Mouse (Mus musculus) retina, postnatal 7 days (tissue): ENCODE results near the gene Atp6v1f.
A peak's percentile ranks its signal among the peaks of the same experiment; 100 is the strongest.

ENCODE experiments used
- DNase-seq: peaks from one replicate; pipeline ENCODE4 v3.0.0-alpha.2; 2012; ENCODE audit warnings: low read depth, low spot score

Gene Atp6v1f

GRCm38 (mm10) chr6:29467583-29468354 lies at the start of gene Atp6v1f:
Atp6v1f (plus strand) TSS chr6:29467718.
- peak; percentile 94 for DNase-seq

DNA sequence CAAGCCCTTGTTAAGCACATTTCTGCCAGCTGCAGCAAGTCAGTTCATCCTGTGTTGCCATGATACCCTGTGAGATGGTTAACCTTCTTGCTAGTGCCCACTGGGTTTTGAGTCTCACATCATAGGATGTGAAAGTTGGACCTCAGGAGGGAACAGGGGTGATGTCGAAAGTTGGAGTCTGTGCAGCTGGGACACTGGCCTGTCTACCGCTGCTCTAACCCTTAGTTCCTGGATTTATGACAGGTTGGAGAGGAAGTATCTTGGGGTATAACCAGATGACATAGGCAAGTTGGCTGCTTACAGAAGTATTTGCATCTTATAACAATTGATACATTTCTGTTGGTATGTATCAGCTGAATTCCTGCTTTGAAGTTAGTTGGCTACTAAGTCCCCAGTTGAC lies 46.9 kb upstream of the Atp6v1f start:
- no peak for DNase-seq

GRCm38 (mm10) chr6:29425118-29425517 lies 42.4 kb upstream of the Atp6v1f start:
- DNase-seq = no peak

GRCm38 (mm10) chr6:29426331-29426730 lies 41.2 kb upstream of the Atp6v1f start:
- no peak for DNase-seq

- DNase-seq = no peak
Measured at GRCm38 (mm10) chr6:29428171-29428570, 39.3 kb upstream of the Atp6v1f start.

DNA sequence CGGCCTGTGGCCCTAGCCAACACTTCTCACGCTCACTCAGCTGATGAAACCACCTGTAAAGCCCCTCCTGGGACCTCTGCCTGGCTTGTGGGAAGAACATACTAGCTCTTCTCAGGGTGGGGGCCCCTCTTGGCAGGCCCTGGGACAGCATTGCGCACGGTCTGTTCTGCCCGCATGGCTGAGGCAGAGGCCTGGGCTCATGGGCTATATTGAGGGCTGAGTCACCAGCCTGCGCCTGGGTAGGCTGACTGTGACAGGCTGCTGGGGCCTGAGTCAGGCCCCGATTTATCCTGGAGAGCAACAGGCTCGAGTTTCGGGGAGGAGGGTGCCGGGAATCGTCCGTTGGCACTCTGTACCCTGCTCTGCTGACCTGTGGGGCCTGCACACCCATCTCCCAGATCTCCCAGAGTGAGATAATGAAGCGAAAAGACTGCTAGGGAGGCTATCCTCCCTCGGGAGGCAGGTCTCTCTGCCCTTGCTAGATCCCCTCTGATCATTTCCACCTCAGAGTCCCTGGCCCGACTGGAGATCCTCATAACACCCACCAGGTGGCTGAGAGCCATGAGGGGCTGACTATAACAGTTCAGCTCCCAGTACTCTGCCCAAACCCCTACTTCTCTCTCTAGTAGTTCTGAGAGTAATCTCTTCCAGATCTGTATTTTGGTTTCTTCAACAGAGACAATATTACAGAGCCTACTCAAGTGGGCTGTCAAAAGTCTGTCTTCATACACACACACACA lies 36.7 kb upstream of the Atp6v1f start:
- DNase-seq = no peak

DNA sequence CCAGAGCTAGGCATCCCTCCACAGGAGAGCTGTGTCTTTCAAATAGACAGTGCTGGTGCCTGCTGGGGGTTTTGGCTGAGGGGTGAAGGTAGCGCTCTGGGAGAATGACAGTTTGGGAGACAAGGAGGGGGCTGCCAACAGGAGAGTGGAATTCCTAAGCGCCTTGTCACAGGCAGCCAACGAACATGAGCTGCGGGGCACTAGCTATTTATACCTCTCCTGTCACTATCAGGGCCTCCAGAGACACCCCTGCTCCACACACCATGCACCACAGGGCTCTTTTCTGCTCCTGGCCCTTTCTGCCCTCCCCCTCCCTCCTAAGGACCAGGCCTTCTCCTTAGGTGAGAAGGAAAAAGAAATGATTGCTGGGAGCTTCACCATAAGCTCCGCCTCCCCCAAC lies 36.0 kb upstream of the Atp6v1f start:
- DNase-seq = no peak

- no peak for DNase-seq
Measured at GRCm38 (mm10) chr6:29432156-29432555, 35.4 kb upstream of the Atp6v1f start.

DNA sequence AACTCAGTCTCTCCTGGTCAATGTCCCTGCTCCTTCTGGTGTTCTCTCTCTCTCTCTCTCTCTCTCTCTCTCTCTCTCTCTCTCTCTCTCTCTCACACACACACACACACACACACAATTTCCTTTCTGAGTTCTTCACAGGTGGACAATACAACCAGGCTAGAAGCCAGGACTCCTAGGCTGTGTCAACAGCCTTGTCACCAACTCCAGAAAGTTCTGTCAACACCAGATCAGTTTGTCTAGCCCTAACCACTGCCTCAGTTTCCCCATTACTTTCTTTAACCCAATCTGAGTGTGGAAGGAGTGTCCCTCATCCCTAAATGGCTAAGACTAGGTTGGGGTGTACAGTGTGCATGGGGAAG lies 34.9 kb upstream of the Atp6v1f start:
- no peak for DNase-seq

DNA sequence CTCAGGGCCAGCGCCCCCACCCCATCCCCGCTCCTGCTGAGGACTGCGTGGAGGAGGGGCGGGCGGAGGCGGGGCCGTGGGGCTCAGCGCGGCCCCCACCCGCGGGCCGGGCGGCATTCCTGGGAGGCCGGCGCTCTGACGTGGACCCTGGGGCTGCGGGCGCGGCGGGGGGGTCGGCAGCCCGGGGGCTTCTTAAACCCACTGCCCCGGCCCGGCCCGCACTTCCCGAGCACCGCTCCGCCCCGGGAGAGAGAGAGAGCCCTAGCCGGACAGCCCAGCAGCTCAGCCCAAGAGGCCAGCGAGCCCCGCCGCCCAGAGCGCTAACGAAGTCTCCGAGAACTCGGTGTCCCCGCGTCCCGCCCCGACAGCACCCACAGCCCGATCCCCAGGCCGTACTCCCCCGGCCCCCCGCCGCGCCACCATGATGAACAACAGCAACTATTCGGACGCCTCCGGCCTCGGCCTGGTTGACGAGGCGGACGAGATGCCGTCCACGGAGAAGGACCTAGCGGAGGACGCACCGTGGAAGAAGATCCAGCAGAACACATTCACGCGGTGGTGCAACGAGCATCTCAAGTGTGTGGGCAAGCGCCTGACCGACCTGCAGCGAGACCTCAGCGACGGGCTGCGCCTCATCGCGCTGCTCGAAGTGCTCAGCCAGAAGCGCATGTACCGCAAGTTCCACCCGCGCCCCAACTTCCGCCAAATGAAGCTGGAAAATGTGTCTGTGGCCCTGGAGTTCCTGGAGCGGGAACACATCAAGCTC lies 34.3 kb upstream of the Atp6v1f start, which contains the start of gene Flnc:
Flnc (plus strand) TSS at position 219 of the 766 bp plus-strand sequence.
- DNase-seq = no peak

GRCm38 (mm10) chr6:29433804-29434795 lies 33.4 kb upstream of the Atp6v1f start:
- no peak for DNase-seq

DNA sequence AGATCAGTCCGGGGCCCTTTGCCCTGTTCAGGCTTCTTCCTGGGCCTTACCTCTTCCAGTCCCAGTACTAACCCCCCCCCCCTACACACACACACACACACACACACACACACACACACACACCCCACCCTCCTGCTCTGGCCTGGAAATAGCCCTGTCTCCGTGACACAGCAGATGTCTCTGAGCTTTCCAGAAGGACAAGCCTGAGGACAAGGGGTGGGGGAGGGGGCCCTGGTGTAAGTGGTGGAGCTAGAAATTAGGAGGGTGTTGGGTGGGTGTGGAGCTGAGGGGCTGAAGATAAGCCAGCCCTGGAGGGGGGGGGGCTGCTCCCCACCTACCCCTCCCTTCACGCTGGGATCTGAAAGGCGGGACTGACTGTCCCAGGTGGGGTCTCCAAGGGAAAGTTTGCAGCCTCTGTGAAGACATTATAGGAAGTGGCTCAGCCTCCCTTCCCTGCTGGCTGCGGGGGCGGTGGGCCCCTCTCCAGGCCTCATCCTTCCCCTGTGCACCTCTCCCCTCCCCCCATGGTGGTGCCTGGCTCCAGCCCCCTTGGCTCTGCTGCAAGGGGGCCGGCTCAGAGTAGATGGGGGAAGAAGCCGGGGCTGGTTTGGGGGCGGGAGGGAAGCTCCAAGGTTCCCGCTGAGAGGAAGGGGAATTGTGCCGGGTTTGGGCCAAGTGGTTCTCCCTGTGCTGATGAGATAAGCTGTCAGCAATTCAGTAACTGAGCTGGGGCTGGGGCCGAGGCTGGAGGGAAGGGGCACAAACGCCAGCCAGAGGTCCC lies 32.4 kb upstream of the Atp6v1f start:
- DNase-seq = no peak

GRCm38 (mm10) chr6:29435940-29436451 lies 31.5 kb upstream of the Atp6v1f start:
- DNase-seq = no peak

- DNase-seq = no peak
Measured at GRCm38 (mm10) chr6:29436461-29436934, 31.0 kb upstream of the Atp6v1f start.

DNA sequence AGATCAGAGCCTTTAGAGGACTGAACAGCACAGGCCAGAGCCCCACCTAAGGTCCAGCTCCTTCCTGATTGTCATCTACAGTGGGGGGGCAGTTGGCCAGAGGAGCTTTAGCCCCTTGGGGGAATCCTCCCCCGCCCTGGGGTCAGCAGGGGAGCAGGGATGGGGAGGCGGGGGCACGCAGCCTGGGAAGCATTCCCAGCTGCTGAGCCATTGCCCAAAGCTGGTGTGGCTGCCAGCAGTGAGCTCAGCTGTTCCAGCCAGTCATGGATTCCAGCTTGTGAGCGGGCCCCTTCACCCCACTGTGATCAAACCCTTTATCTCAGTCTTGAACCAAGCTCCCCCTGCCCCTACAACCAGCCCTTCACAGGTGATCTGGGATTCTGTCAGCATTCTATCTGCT lies 28.3 kb upstream of the Atp6v1f start:
- no peak for DNase-seq

GRCm38 (mm10) chr6:29439789-29440188 lies 27.7 kb upstream of the Atp6v1f start:
- DNase-seq = no peak

- no peak for DNase-seq
Measured at GRCm38 (mm10) chr6:29444773-29445172, 22.7 kb upstream of the Atp6v1f start.

DNA sequence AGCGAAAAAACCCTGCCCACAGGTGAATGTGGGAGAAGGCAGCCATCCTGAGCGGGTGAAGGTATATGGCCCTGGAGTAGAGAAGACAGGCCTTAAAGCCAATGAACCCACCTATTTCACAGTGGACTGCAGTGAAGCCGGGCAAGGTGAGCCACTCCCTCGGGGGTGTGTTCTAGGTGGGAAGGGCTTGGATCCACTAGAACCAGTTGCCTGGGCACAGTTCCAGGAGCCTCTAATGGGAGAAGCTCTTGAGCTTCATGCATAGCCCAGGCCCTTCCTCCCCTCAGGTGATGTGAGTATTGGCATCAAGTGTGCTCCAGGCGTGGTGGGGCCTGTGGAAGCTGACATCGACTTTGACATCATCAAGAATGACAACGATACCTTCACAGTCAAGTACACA lies 22.2 kb upstream of the Atp6v1f start:
- DNase-seq = no peak

DNA sequence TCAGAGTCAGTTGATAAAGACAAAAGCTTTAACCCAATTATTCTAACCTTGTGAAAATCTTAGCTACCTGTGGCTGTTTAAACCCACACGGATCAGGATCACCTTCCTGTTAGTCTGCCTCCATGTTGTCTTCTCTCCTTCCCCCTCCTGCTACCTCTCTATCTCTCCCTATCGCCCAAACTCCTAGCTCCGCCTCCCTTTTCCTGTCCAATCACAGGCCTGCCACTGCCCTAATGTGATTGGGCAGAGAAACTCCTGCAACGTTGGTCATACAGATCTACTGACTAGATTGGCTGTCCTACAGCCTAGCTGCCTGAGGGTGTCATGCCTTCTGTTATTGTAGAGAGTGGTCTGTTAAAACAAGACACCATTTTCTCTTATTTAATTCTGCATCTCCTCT lies 17.7 kb upstream of the Atp6v1f start:
- DNase-seq = no peak

DNA sequence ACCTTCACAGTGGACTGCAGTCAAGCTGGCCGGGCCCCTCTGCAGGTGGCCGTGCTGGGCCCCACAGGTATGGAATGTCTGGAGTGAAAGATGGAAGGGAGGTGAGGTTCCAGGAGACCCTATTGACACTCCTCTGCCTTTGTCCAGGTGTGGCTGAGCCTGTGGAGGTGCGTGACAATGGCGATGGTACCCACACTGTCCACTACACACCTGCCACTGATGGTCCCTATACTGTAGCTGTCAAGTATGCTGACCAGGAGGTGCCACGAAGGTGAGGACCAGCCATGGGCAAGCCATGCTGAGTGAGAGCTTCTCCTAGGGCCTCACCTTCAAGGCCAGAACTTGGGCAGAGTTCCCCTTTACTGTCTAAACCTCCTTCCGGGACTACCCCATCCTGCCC lies 16.9 kb upstream of the Atp6v1f start:
- no peak for DNase-seq
